Mouse (Mus musculus) liver, adult 2 months (tissue): ENCODE data around the gene Hist1h2bg.
"Not testable (repeated sequence)": the region's sequence is repeated elsewhere in the genome, so short reads cannot be mapped to it uniquely, and the experiment has no call there.

Source experiments
- CTCF ChIP-seq: fragments of 200-500 bp; IDR thresholded peaks from 2 replicates; pipeline ENCODE4 v1.5.1; 2011; ENCODE audit warnings: low read depth, low read length, control low read depth
- POLR2A ChIP-seq: fragments of 200-500 bp; IDR thresholded peaks from 2 replicates; pipeline ENCODE4 v1.6.1; 2011; ENCODE audit warnings: low read length, control low read depth; ENCODE audit not compliant: insufficient read depth; ENCODE audit errors: extremely low read depth

DNA sequence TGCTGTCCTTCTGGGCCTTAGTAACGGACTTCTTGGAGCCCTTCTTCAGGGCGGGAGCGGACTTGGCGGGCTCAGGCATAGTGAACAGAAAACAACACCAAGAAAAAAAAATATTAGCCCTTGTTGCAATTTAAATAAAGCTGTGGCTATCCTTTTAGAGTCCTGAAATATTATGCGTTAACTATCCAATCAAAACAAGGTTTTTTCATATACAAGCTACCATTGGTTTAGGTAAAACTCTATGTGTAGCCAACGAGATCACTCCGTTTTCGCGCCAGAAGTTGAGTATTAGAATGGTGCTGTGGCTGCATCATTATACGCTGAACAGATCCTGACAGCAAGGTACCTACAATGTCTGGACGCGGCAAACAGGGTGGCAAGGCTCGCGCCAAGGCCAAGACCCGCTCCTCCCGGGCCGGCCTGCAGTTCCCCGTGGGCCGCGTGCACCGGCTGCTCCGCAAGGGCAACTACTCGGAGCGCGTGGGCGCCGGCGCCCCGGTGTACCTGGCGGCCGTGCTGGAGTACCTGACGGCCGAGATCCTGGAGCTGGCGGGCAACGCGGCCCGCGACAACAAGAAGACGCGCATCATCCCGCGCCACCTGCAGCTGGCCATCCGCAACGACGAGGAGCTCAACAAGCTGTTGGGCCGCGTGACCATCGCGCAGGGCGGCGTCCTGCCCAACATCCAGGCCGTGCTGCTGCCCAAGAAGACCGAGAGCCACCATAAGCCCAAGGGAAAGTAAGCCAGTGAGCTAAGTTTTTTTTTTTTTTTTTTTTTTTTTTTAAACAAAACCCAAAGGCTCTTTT, 37.4 kb upstream of the Hist1h2bg start, which contains the start of gene Hist1h2af:
- TF ChIP-seq CTCF, POLR2A: not testable (repeated sequence)
